18 mouse cellular contexts compared by ENCODE assay signal in the genomic region with DNA sequence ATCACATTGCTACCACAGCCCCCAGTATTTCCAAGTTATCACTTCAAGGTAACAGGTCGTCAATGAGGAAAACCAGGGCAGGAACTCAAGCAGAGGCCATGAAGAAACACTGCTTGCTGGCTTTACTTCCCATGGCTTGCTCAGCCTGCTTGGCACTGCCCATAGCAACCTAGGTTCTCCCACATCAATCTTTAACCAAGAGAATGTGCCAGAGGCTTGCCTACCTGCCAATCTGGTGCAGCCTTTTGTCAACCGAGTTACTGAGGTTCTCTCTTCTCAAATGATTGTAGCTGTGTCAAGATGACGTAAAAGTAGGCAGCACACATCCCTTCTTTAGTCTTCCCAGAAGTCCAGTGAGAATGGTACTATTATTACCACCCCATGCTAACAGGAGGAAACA.
"Had no signal": no experiment of that assay in that cellular context is flagged by ENCODE, and none has a peak within 500 bp of the region (broad histone marks: within the 10 kb centered on the region; RNA-seq: fewer than 3 reads in every experiment).

No protein-coding gene starts in this region.

- ATAC-seq: intestine, embryonic 15.5 days had no signal

- H3K36me3 ChIP-seq: intestine, embryonic 15.5 days; limb, embryonic 12.5 days; limb, embryonic 15.5 days; liver, embryonic 13.5 days had no signal

- DNase-seq: left cerebral cortex, postnatal 4 days; liver, embryonic 13.5 days; lung, adult 2 months; lung, postnatal 14 days; lung, postnatal 4 days; midbrain, embryonic 14.5 days; right cerebral cortex, adult 18-20 months; right cerebral cortex, postnatal 14 days; right cerebral cortex, postnatal 4 days; thymus, adult 2 months; thymus, postnatal 14 days; thymus, postnatal 4 days had no signal

- H3K27ac ChIP-seq: intestine, embryonic 15.5 days; kidney, postnatal 0 days; limb, embryonic 12.5 days; limb, embryonic 15.5 days; liver, embryonic 13.5 days; stomach, postnatal 0 days had no signal

- H3K9ac ChIP-seq: intestine, embryonic 15.5 days; limb, embryonic 12.5 days; limb, embryonic 15.5 days; liver, embryonic 13.5 days had no signal

- H3K27me3 ChIP-seq: intestine, embryonic 15.5 days; limb, embryonic 15.5 days; liver, embryonic 13.5 days had no signal

- H3K4me3 ChIP-seq: intestine, embryonic 15.5 days; limb, embryonic 12.5 days; limb, embryonic 15.5 days; liver, embryonic 13.5 days had no signal

- H3K4me2 ChIP-seq: intestine, embryonic 15.5 days; limb, embryonic 12.5 days; limb, embryonic 15.5 days; liver, embryonic 13.5 days; midbrain, embryonic 11.5 days had no signal

- H3K9me3 ChIP-seq: intestine, embryonic 15.5 days; limb, embryonic 12.5 days; limb, embryonic 15.5 days; liver, embryonic 13.5 days had no signal

- H3K4me1 ChIP-seq: intestine, embryonic 15.5 days; limb, embryonic 15.5 days; liver, embryonic 13.5 days had no signal
